Mouse (Mus musculus) stomach, embryonic 14.5 days (tissue): Measurements from ENCODE around the gene St3gal5. TPM values are rescaled to one million over a fixed set of nuclear protein-coding genes. Genes with fewer than 3 reads are reported as not detected.

Experiments
- ATAC-seq: fragments of 200-750 bp; cut with Nextera tagmentation; 2 replicates; pipeline ENCODE4 v1.8.0; 2017; ENCODE audit warnings: low read depth, moderate TSS enrichment; ENCODE audit not compliant: insufficient number of reproducible peaks, insufficient read depth, low FRiP score
- H3K27ac ChIP-seq: fragments of 300-500 bp; sonication (generic); 2 replicates; pipeline ENCODE4 v1.5.1; 2014; ENCODE audit warnings: mild to moderate bottlenecking, low read length, moderate library complexity, mixed read lengths
- H3K27me3 ChIP-seq: fragments of 300-500 bp; sonication (generic); 2 replicates; pipeline ENCODE4 v1.6.1; 2014; ENCODE audit warnings: low read length, control low read depth, mixed read lengths; ENCODE audit not compliant: control insufficient read depth, insufficient read depth
- H3K36me3 ChIP-seq: fragments of 300-500 bp; sonication (generic); 2 replicates; pipeline ENCODE4 v1.6.1; 2014; ENCODE audit warnings: mild to moderate bottlenecking, control low read depth, low read length, moderate library complexity, mixed read lengths; ENCODE audit not compliant: control insufficient read depth, insufficient read depth
- H3K4me1 ChIP-seq: fragments of 300-500 bp; sonication (generic); 2 replicates; pipeline ENCODE4 v1.6.1; 2014; ENCODE audit warnings: low read length, control low read depth, mixed read lengths; ENCODE audit not compliant: control insufficient read depth, insufficient read depth
- H3K4me2 ChIP-seq: fragments of 300-500 bp; sonication (generic); replicated peaks from 2 replicates; pipeline ENCODE4 v1.6.1; 2014; ENCODE audit warnings: low read depth, low read length, control low read depth
- H3K4me3 ChIP-seq: fragments of 300-500 bp; sonication (generic); 2 replicates; pipeline ENCODE4 v1.5.1; 2014; ENCODE audit warnings: low read depth, low read length, control low read depth
- H3K9ac ChIP-seq: fragments of 300-500 bp; sonication (generic); replicated peaks from 2 replicates; pipeline ENCODE4 v1.6.1; 2014; ENCODE audit warnings: low read depth, mild to moderate bottlenecking, control low read depth, low read length, moderate library complexity, mixed read lengths
- H3K9me3 ChIP-seq: fragments of 300-500 bp; sonication (generic); 2 replicates; pipeline ENCODE4 v1.6.1; 2016; ENCODE audit warnings: low read depth, low read length, control low read depth; ENCODE audit not compliant: control insufficient read depth
- WGBS: fragments of 180-500 bp; shearing (Covaris S2); extraction: QIAGEN DNeasy Blood & Tissue Kit; methylation state at CpG from one replicate; pipeline ENCODE4 v1.1.7; 2014; 5-methylcytosine and 5-hydroxymethylcytosine counted together
- polyA plus RNA-seq: library from polyadenylated mRNA; unstranded; fragments of >200 nt; fragmentation: Nextera tagmentation; extraction: Ambion mirVana; gene quantifications from 2 replicates; pipeline ENCODE4 v1.2.1, GENCODE M21; 2014

St3gal5 gene
- polyA plus RNA-seq, 1 experiment from 2014 or later = 27.0 TPM

- H3K27ac ChIP-seq = no peak overlapping the region
- no peak overlapping the region for H3K4me3 ChIP-seq
- no peaks in the 10 kb centered on the region for H3K36me3 ChIP-seq
- 48% methylated on average over 6 of the region's 6 CpGs for WGBS
- H3K4me2 ChIP-seq = no peak overlapping the region
- no peaks in the 10 kb centered on the region for H3K27me3 ChIP-seq
- H3K4me1 ChIP-seq = no peaks in the 10 kb centered on the region
- ATAC-seq = no peak
- H3K9me3 ChIP-seq = no peaks in the 10 kb centered on the region
- H3K9ac ChIP-seq = no peak overlapping the region
These were observed 33.7 kb upstream of the St3gal5 start for GRCm38 (mm10) chr6:72063718-72064117.

- no peaks in the 10 kb centered on the region for H3K9me3 ChIP-seq
- H3K36me3 ChIP-seq = no peaks in the 10 kb centered on the region
- H3K4me2 ChIP-seq = no peak overlapping the region
- 0 out of 2 replicates have a peak, but pooled peaks have one; percentile 23 for ATAC-seq
- no peak overlapping the region for H3K4me3 ChIP-seq
- no peaks in the 10 kb centered on the region for H3K4me1 ChIP-seq
- no peaks in the 10 kb centered on the region for H3K27me3 ChIP-seq
- 30% methylated on average over 10 of the region's 10 CpGs for WGBS
- H3K9ac ChIP-seq = no peak overlapping the region
- no peak overlapping the region for H3K27ac ChIP-seq
These were observed 31.4 kb upstream of the St3gal5 start for GRCm38 (mm10) chr6:72065988-72066387.

- Histone ChIP-seq H3K27ac (no peak overlapping the region), H3K27me3 (no peaks in the 10 kb centered on the region), H3K9ac (no peak overlapping the region), H3K4me3 (no peak overlapping the region), H3K36me3 (no peaks in the 10 kb centered on the region), H3K4me2 (no peak overlapping the region), H3K4me1 (no peaks in the 10 kb centered on the region), H3K9me3 (no peaks in the 10 kb centered on the region)
- ATAC-seq = no peak
- 89% methylated on average over 4 of the region's 4 CpGs for WGBS
These were observed 29.0 kb upstream of the St3gal5 start for GRCm38 (mm10) chr6:72068436-72068835.

- Histone ChIP-seq H3K27me3 (no peaks in the 10 kb centered on the region), H3K9me3 (no peaks in the 10 kb centered on the region), H3K4me1 (no peaks in the 10 kb centered on the region), H3K27ac (no peak overlapping the region), H3K4me2 (no peak overlapping the region), H3K9ac (no peak overlapping the region), H3K36me3 (no peaks in the 10 kb centered on the region), H3K4me3 (no peak overlapping the region)
- WGBS = 52% methylated on average over 5 of the region's 5 CpGs
- ATAC-seq = no peak
These were observed 26.0 kb upstream of the St3gal5 start for GRCm38 (mm10) chr6:72071281-72071870.

GRCm38 (mm10) chr6:72073781-72074180, 23.6 kb upstream of the St3gal5 start:
- Histone ChIP-seq H3K4me1 (no peaks in the 10 kb centered on the region), H3K4me3 (no peak overlapping the region), H3K27me3 (no peaks in the 10 kb centered on the region), H3K36me3 (no peaks in the 10 kb centered on the region), H3K9ac (no peak overlapping the region), H3K4me2 (no peak overlapping the region), H3K9me3 (no peaks in the 10 kb centered on the region), H3K27ac (no peak overlapping the region)
- no peak for ATAC-seq
- 90% methylated on average over 4 of the region's 4 CpGs for WGBS

- Histone ChIP-seq H3K27me3 (no peaks in the 10 kb centered on the region), H3K4me2 (no peak overlapping the region), H3K4me3 (no peak overlapping the region), H3K9me3 (no peaks in the 10 kb centered on the region), H3K36me3 (no peaks in the 10 kb centered on the region), H3K4me1 (no peaks in the 10 kb centered on the region), H3K9ac (no peak overlapping the region), H3K27ac (no peak overlapping the region)
- no peak for ATAC-seq
- WGBS = 69% methylated on average over 9 of the region's 9 CpGs
These were observed 20.9 kb upstream of the St3gal5 start for GRCm38 (mm10) chr6:72076512-72076911.

GRCm38 (mm10) chr6:72078178-72078577, 19.2 kb upstream of the St3gal5 start:
- 0 out of 2 replicates have a peak, but pooled peaks cover 2% of the 10 kb centered on the region for H3K9me3 ChIP-seq
- 82% methylated on average over 5 of the region's 5 CpGs for WGBS
- no peak for ATAC-seq
- no peak overlapping the region for H3K4me3 ChIP-seq
- no peak overlapping the region for H3K4me2 ChIP-seq
- H3K9ac ChIP-seq = no peak overlapping the region
- H3K36me3 ChIP-seq = no peaks in the 10 kb centered on the region
- H3K27me3 ChIP-seq = no peaks in the 10 kb centered on the region
- no peaks in the 10 kb centered on the region for H3K4me1 ChIP-seq
- H3K27ac ChIP-seq = no peak overlapping the region

GRCm38 (mm10) chr6:72081318-72082024, 15.9 kb upstream of the St3gal5 start:
- Histone ChIP-seq H3K27ac (no peak overlapping the region), H3K9me3 (0 out of 2 replicates have a peak, but pooled peaks cover 2% of the 10 kb centered on the region), H3K36me3 (no peaks in the 10 kb centered on the region), H3K4me2 (no peak overlapping the region), H3K4me3 (no peak overlapping the region), H3K4me1 (no peaks in the 10 kb centered on the region), H3K9ac (no peak overlapping the region), H3K27me3 (no peaks in the 10 kb centered on the region)
- no peak for ATAC-seq
- 89% methylated on average over 13 of the region's 13 CpGs for WGBS
